Mouse (Mus musculus): ENCODE data around the gene Nme3.

The Nme3 gene

GRCm38 (mm10) chr17:24899153-24899552, 2.9 kb downstream of the Nme3 start:
- no peak for DNase-seq (ENCODE audit: low read depth, low spot score)

- DNase-seq (ENCODE audit: low read depth, low spot score) = no peak
Observed at GRCm38 (mm10) chr17:24900014-24900413, 3.7 kb downstream of the Nme3 start.

- DNase-seq (ENCODE audit: low read depth, low spot score) = no peak
Observed at GRCm38 (mm10) chr17:24902124-24902523, 5.8 kb downstream of the Nme3 start.

- DNase-seq (ENCODE audit: low read depth, low spot score) = peak; percentile 33
Observed at GRCm38 (mm10) chr17:24902671-24903474, 6.6 kb downstream of the Nme3 start.

- no peak for DNase-seq (ENCODE audit: low read depth, low spot score)
Observed at GRCm38 (mm10) chr17:24903767-24904166, 7.5 kb downstream of the Nme3 start.

DNA sequence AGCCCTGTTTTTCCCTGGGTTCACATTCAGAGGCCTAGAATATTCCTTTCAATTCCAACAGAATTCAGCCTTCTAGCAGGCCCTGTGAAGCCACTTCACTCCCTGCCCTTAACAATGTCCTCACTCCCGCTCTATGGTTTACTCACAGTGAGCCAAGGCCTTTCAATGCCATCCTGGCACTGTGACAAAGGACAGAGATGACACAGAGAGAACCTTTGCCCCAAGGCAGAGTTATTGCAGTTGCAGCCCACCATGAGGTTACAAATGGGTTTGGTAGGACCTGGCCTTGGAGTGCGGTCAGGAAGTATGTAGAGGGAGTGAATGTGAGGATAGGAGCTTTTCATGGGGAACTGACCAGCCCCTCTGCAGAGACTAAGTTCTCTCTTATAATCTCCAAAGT, 11.3 kb downstream of the Nme3 start:
- no peak for DNase-seq (ENCODE audit: low read depth, low spot score)

- DNase-seq (ENCODE audit: low read depth, low spot score) = no peak
Observed at GRCm38 (mm10) chr17:24913984-24914383, 17.7 kb downstream of the Nme3 start.

DNA sequence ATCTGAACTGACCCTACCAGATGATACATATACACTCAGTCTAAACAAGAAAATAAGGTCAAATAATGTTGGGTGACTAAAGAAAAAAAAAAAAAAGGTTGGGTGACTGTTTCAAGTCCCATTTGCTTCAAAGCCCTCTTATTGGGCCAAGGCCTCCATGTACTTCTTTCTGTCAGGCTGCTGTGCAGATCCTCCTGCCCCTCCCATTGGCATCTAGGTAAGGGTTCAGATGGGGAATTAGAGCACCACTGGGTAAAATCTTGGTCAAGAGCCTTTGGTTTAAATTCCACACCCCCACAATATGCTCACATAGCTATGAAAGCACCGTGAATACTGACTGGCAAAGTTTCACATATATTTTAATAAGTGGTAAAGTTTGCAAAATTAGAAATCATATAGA, 26.9 kb downstream of the Nme3 start:
- no peak for DNase-seq (ENCODE audit: low read depth, low spot score)

GRCm38 (mm10) chr17:24929506-24929905, 33.2 kb downstream of the Nme3 start:
- no peak for DNase-seq (ENCODE audit: low read depth, low spot score)

- DNase-seq (ENCODE audit: low read depth, low spot score) = no peak
Observed at GRCm38 (mm10) chr17:24932431-24932830, 36.1 kb downstream of the Nme3 start.

DNA sequence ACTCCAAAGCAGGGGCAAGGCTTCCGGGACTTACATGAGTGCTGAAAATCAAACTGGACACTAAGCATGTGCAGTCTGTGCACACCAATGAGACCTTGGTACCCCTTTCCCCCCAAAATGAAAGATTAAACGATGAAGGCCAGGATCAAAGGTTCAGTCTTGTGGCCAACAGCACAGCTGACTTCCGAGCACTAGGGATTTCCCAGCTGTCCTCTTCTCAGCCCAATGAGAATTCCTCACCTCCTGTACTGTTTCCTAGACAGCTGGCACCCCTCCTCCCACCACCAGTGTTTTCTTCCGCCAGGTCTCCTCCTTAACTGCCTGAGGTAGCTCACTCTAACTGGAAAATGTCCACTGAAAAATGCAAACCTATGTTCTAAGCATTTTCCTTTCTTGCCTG, 36.9 kb downstream of the Nme3 start:
- no peak for DNase-seq (ENCODE audit: low read depth, low spot score)

- DNase-seq (ENCODE audit: low read depth, low spot score) = no peak
Observed at GRCm38 (mm10) chr17:24934926-24935325, 38.6 kb downstream of the Nme3 start.

GRCm38 (mm10) chr17:24935666-24936065, 39.4 kb downstream of the Nme3 start:
- DNase-seq (ENCODE audit: low read depth, low spot score) = no peak

GRCm38 (mm10) chr17:24936259-24937237, 40.2 kb downstream of the Nme3 start, which contains the start of gene Mapk8ip3:
TSS of gene Mapk8ip3 (minus strand) at chr17:24936977.
- DNase-seq (ENCODE audit: low read depth, low spot score) = peak; percentile 97

DNA sequence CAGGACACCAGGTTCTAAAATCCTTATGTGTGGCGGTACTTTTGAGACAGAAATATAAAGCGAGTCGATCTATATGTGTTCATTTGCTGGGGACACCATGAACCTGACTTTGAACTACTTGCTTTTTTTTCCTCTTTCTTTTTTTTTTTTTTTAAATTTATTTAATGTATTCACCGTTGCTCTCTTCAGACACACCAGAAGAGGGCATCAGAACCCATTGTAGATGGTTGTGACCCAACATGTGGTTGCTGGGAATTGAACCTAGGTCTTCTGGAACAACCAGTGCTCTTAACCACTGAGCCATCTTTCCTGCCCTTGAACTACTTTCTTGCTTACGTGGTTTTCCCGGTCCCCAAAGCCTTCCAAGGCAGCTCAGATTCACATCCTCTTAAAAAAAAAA, 41.0 kb downstream of the Nme3 start:
- no peak for DNase-seq (ENCODE audit: low read depth, low spot score)

DNA sequence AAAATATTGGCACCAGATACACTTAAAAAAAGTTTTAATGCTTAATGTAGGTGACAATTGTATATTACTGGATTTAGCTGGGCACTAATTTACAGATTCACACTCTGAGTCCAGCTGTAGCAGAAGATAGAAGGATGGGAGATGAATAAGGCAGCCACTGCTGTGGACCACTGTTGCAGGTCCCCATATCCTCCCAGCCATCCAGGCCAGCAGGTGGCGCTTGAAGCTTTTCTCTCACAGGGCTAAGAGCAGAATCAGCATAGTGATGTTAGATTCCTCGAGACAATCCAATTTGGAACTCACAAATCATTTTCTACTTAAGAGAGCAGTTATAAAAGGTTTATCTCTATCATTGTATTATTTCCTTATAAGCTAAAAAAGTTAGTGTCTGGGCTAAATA, 46.2 kb downstream of the Nme3 start:
- DNase-seq (ENCODE audit: low read depth, low spot score) = peak; percentile 53

DNA sequence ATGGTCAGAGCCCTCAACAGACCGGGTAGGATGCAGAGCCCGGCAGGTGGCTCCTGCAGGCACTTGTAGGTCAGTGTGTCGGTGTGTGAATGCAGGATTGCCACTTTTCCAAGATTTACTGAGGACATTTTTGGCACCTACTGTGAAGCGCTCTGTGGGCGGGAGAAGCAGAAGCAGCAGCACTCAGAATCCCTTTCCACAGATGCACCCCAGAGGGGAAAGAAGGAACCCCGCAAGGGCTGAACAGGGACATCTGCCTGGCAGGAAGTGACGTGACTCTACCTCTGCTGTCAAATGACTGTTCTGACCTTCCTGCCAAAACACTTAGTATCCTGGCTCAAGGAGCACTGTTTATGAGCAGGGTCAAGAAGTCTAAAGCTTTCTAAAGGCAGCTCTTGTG, 46.7 kb downstream of the Nme3 start:
- DNase-seq (ENCODE audit: low read depth, low spot score) = peak; percentile 47

- peak; percentile 79 for DNase-seq (ENCODE audit: low read depth, low spot score)
Observed at GRCm38 (mm10) chr17:24943589-24943988, 47.3 kb downstream of the Nme3 start.

All from A20 (cell line).